Mouse (Mus musculus): ENCODE results near the gene Anxa8. TPM values are rescaled to one million over a fixed set of nuclear protein-coding genes. Genes with fewer than 3 reads are reported as not detected.

Anxa8 gene
- total RNA-seq, 2 experiments from 2014 or later = 4.3 to 5.2 TPM

GRCm38 (mm10) chr14:34107594-34107993 lies 21.8 kb downstream of the Anxa8 start:
- intact Hi-C loops (cut with DNase I) = loop anchor here (2.0 to 5.0 kb wide), 2 partner anchors 47 to 130 kb away; no protein-coding TSS in a partner anchor
- DNase-seq = no peak

DNA sequence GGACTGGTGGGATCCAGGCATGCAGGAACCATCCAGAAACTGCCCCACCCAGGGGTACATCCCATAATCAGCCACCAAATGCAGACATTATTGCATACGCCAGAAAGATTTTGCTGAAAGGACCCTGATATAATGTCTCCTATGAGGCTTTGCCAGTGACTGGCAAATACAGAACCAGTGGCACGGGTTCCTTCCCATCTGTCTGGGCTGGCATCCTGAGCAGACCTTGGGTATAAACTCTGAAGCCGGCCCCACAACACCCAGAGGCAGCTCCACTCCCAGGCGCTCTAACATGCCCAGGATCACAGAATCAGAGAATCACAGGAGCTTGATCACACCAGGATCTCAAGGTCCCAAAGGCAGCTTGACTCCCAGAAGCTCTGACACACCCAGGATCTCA lies 28.5 kb downstream of the Anxa8 start:
- no peak for DNase-seq
- intact Hi-C loops (cut with DNase I) = no loop called here

GRCm38 (mm10) chr14:34119046-34119723 lies 33.4 kb downstream of the Anxa8 start:
- intact Hi-C loops (cut with DNase I) = no loop called here
- no peak for DNase-seq

- DNase-seq = no peak
- intact Hi-C loops (cut with DNase I) = no loop called here
Observed at GRCm38 (mm10) chr14:34120016-34120910, 34.5 kb downstream of the Anxa8 start.

GRCm38 (mm10) chr14:34120923-34121351 lies 35.2 kb downstream of the Anxa8 start:
- intact Hi-C loops (cut with DNase I) = no loop called here
- DNase-seq = no peak

GRCm38 (mm10) chr14:34121691-34122090 lies 35.9 kb downstream of the Anxa8 start:
- DNase-seq = no peak
- intact Hi-C loops (cut with DNase I) = no loop called here

DNA sequence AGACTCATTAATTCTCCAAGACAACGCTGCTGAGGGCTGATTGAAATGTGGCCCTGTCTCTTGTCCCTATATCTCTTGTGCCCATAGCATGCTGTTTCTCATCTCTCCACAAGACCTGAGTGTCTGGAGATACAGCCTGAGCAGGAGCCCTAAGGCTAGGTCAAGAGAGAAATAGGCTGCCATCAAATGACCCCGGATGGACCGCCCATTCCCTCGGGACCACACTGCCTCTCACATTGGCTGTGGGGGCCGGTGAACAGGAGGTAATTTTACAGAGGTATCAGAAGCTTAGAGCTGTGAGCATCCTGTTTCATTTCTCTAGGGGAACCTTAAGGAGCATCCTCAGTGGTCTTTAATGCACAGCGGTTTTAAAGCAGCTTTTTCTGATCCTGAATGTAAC lies 45.4 kb downstream of the Anxa8 start:
- intact Hi-C loops (cut with DNase I) = no loop called here
- DNase-seq = no peak

DNA sequence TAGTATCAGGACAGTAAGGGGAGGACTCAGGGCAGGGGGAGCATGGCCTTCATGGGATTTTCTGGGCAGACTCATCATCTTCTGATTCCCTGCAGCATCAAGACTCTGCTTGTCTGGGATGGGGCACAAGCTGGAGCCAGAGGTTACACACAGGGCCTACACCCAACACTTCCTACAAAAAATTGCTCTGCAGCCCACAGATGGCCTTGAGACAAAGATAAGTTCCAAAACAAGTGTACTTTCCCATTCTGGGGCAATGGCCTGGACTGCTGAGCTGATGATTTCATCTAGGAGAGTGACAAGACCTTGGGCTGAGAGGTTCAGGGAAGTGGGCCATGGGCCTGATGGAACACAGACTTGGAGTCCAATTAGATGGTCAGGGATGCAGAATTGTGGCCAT lies 49.6 kb downstream of the Anxa8 start:
- intact Hi-C loops (cut with DNase I) = no loop called here
- no peak for DNase-seq

DNA sequence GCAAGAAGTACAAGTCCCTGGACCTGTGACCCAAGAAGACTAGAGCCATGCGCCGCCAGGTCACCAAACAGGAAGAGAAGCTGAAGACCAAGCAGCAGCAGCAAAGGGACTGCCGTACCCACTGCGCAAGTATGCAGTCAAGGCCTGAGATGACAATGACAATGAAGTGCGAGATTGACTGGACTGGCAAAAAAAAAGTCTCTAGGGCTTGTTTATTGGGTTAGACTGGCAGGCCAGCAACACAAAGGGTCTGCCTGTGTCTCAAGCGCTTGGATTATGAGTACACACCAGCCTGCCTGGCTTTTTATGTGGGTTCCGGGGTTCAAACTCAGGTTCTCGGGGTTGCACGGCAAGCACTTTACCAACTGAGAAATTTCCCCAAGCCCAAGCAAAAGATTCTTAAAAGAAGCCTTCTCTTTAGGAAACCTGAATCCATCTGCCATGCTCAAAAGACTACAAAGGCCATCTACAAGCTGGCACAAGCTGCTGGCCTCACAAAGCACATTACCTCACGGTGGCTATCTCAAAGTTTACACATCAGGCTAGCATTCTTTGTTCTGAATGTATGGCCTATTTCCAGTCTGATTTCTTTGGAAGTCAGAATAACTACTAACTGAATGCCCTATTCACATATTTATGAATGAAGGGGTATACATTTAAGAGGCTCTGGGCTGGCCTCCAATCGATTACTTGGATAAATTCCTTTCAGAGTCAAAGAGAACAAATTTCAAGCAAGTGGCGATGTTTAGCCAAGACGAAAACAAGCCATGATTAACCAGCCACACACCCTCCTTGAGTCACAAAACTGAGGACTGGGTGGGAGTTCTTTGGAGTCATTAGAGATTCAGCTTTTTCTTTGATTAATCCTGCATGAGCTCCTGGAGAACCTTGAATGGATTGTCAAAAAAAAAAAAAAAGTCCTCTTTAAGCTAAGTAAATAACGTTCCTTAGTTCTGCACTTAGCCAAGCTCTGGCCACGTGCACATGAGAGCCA lies 54.2 kb downstream of the Anxa8 start:
- intact Hi-C loops (cut with DNase I) = no loop called here
- DNase-seq = no peak

- intact Hi-C loops (cut with DNase I) = no loop called here
- DNase-seq = no peak
Observed at GRCm38 (mm10) chr14:34142316-34142715, 56.5 kb downstream of the Anxa8 start.

GRCm38 (mm10) chr14:34142915-34143314 lies 57.1 kb downstream of the Anxa8 start:
- intact Hi-C loops (cut with DNase I) = no loop called here
- no peak for DNase-seq

Other genes starting within 250 kb of the Anxa8 start
- 1 to 10 TPM; 2.6 to 3.9 TPM for gene Gdf10, start 162.4 kb upstream of the Anxa8 start, total RNA-seq (2021)
- gene Gdf2, start 144.9 kb upstream of the Anxa8 start, total RNA-seq (2021) = under 1 TPM; 0.17 to 0.20 TPM
- not detected for gene Rbp3, start 132.0 kb upstream of the Anxa8 start, total RNA-seq (2021)
- gene Zfp488, start 107.2 kb upstream of the Anxa8 start, total RNA-seq (2021) = not detected
- gene Gm30083, start 70.8 kb upstream of the Anxa8 start, total RNA-seq (2021) = not detected
- gene Gm5460, start 69.2 kb upstream of the Anxa8 start, total RNA-seq (2021) = not detected
- not detected for gene Antxrl, start 33.3 kb upstream of the Anxa8 start, total RNA-seq (2021)
- gene A630023A22Rik, start 16.8 kb downstream of the Anxa8 start, total RNA-seq (2021) = not detected
- gene Npy4r, start 66.5 kb downstream of the Anxa8 start, total RNA-seq (2021) = under 1 TPM; 0.07 to 0.24 TPM
- gene Gprin2, start 115.7 kb downstream of the Anxa8 start, total RNA-seq (2021) = under 1 TPM; 0.07 TPM
- gene Syt15, start 133.6 kb downstream of the Anxa8 start, total RNA-seq (2021) = 1 to 10 TPM in 1 of 2 experiments, under 1 TPM in 1; 0.63 to 1.2 TPM
- gene Shld2, start 224.5 kb downstream of the Anxa8 start, total RNA-seq (2021) = 1 to 10 TPM; 7.2 to 7.6 TPM
- gene Glud1, start 224.7 kb downstream of the Anxa8 start, total RNA-seq (2021) = 100 to 1,000 TPM; 128 to 137 TPM

All from heart, postnatal 14 days (tissue).